Mouse (Mus musculus): ENCODE measurements around the gene Tlcd2. TPM values are rescaled to one million over a fixed set of nuclear protein-coding genes. Genes with fewer than 3 reads are reported as not detected.

The Tlcd2 gene
- polyA plus RNA-seq, 1 experiment from 2014 or later = 4.5 TPM

DNA sequence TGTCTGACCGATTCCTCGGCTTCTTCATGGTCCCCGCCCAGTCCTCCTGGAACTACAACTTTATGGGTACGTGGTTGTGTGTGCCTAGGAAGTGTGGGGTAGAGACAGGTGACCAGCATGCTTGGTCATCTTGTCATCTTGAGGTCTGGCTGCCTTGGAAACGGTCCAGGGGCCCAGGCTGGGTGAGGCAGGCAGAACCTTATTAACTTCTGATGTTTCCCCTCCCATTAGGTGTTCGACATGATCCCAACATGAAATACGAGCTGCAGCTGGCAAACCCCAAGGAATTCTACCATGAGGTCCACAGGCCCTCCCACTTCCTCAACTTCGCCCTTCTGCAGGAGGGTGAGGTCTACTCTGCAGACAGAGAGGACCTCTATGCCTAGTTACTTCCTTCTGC lies 47.4 kb downstream of the Tlcd2 start:
- Histone ChIP-seq H3K9ac (no peak overlapping the region), H3K4me1 (replicated peaks; ENCODE audit: control insufficient read depth, insufficient read depth, low read length) (peaks cover 7% of the 10 kb centered on the region), H3K27ac (no peak overlapping the region), H3K4me3 (replicated peaks; ENCODE audit: low read length) (no peak overlapping the region), H3K9me3 (ENCODE audit: control insufficient read depth, low read length) (no peaks in the 10 kb centered on the region), H3K4me2 (replicated peaks) (no peak overlapping the region), H3K27me3 (ENCODE audit: control insufficient read depth, insufficient read depth, low read length) (no peaks in the 10 kb centered on the region), H3K36me3 (replicated peaks; ENCODE audit: control insufficient read depth, insufficient read depth) (peaks cover 62% of the 10 kb centered on the region)
- WGBS = 81% methylated on average over 8 of the region's 8 CpGs
- DNase-seq (ENCODE audit: low spot score) (no peak), ATAC-seq (ENCODE audit: low FRiP score) (no peak)

- DNase-seq (ENCODE audit: low spot score) = peak; percentile 51
- Histone ChIP-seq H3K27me3 (ENCODE audit: control insufficient read depth, insufficient read depth, low read length) (no peaks in the 10 kb centered on the region), H3K36me3 (replicated peaks; ENCODE audit: control insufficient read depth, insufficient read depth) (peaks cover 51% of the 10 kb centered on the region), H3K9me3 (ENCODE audit: control insufficient read depth, low read length) (no peaks in the 10 kb centered on the region), H3K4me1 (replicated peaks; ENCODE audit: control insufficient read depth, insufficient read depth, low read length) (peaks cover 7% of the 10 kb centered on the region), H3K4me3 (replicated peaks; ENCODE audit: low read length) (peak within 1 kb of the TSS; percentile 36), H3K9ac (peak within 1 kb of the TSS; percentile 57), H3K27ac (peak within 1 kb of the TSS; percentile 69), H3K4me2 (replicated peaks) (peak within 1 kb of the TSS; percentile 83)
- ATAC-seq (ENCODE audit: low FRiP score) = peak; percentile 82
- 2% methylated on average over 43 of the region's 43 CpGs for WGBS
These were observed 48.5 kb downstream of the Tlcd2 start, which contains the start of gene Rilp for GRCm38 (mm10) chr11:75509741-75510626. TSS of gene Rilp (plus strand) at chr11:75510094.

DNA sequence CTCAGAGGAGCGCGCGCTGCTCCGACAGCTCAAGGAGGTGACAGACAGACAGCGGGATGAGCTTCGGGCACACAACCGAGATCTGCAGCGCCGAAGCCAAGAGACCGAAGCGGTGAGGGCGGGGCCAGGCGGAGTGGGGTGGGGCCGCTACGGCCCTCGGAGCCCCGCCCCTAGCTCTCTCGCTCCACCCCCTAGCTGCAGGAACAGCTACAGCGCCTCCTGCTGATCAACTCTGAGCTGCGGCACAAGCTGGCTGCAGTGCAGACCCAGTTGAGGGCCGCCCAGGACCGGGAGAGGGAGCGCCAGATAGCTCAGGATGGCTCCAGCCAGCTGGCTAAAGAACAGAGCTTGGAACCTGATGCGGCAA lies 49.1 kb downstream of the Tlcd2 start:
- Histone ChIP-seq H3K9ac (peak overlapping the region; percentile 57), H3K4me3 (replicated peaks; ENCODE audit: low read length) (peak overlapping the region; percentile 36), H3K9me3 (ENCODE audit: control insufficient read depth, low read length) (no peaks in the 10 kb centered on the region), H3K27me3 (ENCODE audit: control insufficient read depth, insufficient read depth, low read length) (no peaks in the 10 kb centered on the region), H3K27ac (peak overlapping the region; percentile 69), H3K4me2 (replicated peaks) (peak overlapping the region; percentile 83), H3K4me1 (replicated peaks; ENCODE audit: control insufficient read depth, insufficient read depth, low read length) (peaks cover 7% of the 10 kb centered on the region), H3K36me3 (replicated peaks; ENCODE audit: control insufficient read depth, insufficient read depth) (peaks cover 44% of the 10 kb centered on the region)
- ATAC-seq (ENCODE audit: low FRiP score) (peak; percentile 91), DNase-seq (ENCODE audit: low spot score) (peak; percentile 90)
- WGBS = 3% methylated on average over 23 of the region's 24 CpGs

- no peak for ATAC-seq (ENCODE audit: low FRiP score)
- H3K4me1 ChIP-seq (replicated peaks; ENCODE audit: control insufficient read depth, insufficient read depth, low read length) = peaks cover 7% of the 10 kb centered on the region
- H3K27me3 ChIP-seq (ENCODE audit: control insufficient read depth, insufficient read depth, low read length) = no peaks in the 10 kb centered on the region
- no peak for DNase-seq (ENCODE audit: low spot score)
- H3K9ac ChIP-seq = no peak overlapping the region
- H3K27ac ChIP-seq = no peak overlapping the region
- H3K4me3 ChIP-seq (replicated peaks; ENCODE audit: low read length) = no peak overlapping the region; the same call in 1 of the 2 replicates
- H3K4me2 ChIP-seq (replicated peaks) = no peak overlapping the region
- H3K36me3 ChIP-seq (replicated peaks; ENCODE audit: control insufficient read depth, insufficient read depth) = peaks cover 38% of the 10 kb centered on the region
- H3K9me3 ChIP-seq (ENCODE audit: control insufficient read depth, low read length) = no peaks in the 10 kb centered on the region
- WGBS = 88% methylated on average over 6 of the region's 6 CpGs
These were observed 49.7 kb downstream of the Tlcd2 start for GRCm38 (mm10) chr11:75511213-75511612.

DNA sequence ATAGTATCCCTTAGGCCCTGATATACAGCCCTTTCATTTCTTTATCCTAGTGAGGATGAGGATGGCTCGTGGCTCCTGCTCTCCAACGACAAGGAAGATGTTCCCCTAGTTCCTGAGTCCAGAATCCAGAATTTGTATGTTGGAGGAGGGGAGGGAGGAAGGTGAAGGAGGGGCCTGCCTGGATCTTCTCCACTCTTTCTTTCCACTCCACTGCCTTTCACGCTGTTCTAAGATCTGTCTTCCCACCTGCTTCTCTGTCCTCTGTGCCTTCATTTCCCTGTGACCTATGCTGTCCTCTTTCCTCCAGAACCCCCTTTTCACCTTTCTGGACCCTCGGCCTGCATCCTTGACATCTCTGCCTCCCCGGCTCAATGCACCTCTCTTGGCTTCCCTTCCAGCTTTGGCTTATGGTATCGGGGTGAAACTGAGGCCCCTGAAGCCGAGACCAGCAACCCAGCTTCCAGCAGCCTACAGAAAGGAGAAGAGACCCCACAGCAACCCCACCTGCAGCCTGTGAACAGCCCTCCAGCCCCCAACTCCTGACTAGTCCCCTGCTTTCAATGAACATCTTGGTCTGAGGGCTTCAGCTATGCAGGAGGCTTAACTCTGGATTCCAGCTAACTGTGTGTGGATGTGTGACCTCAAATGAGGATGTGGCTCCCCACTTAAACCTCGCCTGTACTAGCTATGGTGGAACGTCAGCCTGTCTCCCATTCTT lies 50.9 kb downstream of the Tlcd2 start:
- Histone ChIP-seq H3K27me3 (ENCODE audit: control insufficient read depth, insufficient read depth, low read length) (no peaks in the 10 kb centered on the region), H3K4me2 (replicated peaks) (no peak overlapping the region), H3K27ac (no peak overlapping the region), H3K36me3 (replicated peaks; ENCODE audit: control insufficient read depth, insufficient read depth) (peaks cover 28% of the 10 kb centered on the region), H3K4me3 (replicated peaks; ENCODE audit: low read length) (no peak overlapping the region), H3K4me1 (replicated peaks; ENCODE audit: control insufficient read depth, insufficient read depth, low read length) (peaks cover 7% of the 10 kb centered on the region), H3K9ac (no peak overlapping the region), H3K9me3 (ENCODE audit: control insufficient read depth, low read length) (no peaks in the 10 kb centered on the region)
- WGBS = 83% methylated on average over 9 of the region's 9 CpGs
- DNase-seq (ENCODE audit: low spot score) (no peak), ATAC-seq (ENCODE audit: low FRiP score) (no peak)

- 0 out of 2 replicates have a peak within 1 kb of the TSS, but pooled peaks have one; percentile 7 for H3K4me3 ChIP-seq (replicated peaks; ENCODE audit: low read length)
- WGBS = 53% methylated on average over 8 of the region's 8 CpGs
- peaks cover 7% of the 10 kb centered on the region for H3K4me1 ChIP-seq (replicated peaks; ENCODE audit: control insufficient read depth, insufficient read depth, low read length)
- 0 out of 2 replicates have a peak within 1 kb of the TSS, but pooled peaks have one; percentile 3 for H3K9ac ChIP-seq
- H3K4me2 ChIP-seq (replicated peaks) = no peak within 1 kb of the TSS; the same call in 1 of the 2 replicates
- DNase-seq (ENCODE audit: low spot score) (no peak), ATAC-seq (ENCODE audit: low FRiP score) (no peak)
- H3K27ac ChIP-seq = no peak within 1 kb of the TSS
- no peaks in the 10 kb centered on the region for H3K9me3 ChIP-seq (ENCODE audit: control insufficient read depth, low read length)
- H3K36me3 ChIP-seq (replicated peaks; ENCODE audit: control insufficient read depth, insufficient read depth) = peaks cover 19% of the 10 kb centered on the region
- no peaks in the 10 kb centered on the region for H3K27me3 ChIP-seq (ENCODE audit: control insufficient read depth, insufficient read depth, low read length)
These were observed 51.8 kb downstream of the Tlcd2 start, which contains the start of gene Scarf1 for GRCm38 (mm10) chr11:75513336-75513735. TSS of gene Scarf1 (plus strand) at chr11:75513540.

DNA sequence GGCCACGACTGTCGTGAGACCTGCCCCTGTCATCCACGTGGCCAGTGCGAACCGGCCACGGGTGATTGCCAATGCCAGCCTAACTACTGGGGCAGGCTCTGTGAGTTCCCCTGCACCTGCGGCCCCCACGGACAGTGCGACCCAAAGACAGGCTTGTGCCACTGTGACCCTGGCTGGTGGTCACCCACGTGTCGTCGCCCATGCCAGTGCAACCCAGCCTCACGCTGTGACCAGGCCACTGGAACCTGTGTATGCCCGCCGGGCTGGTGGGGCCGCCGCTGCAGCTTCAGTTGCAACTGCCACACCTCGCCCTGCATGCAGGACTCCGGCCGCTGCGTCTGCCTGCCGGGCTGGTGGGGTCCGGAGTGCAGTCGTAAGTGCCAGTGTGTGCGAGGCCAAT lies 53.7 kb downstream of the Tlcd2 start:
- H3K27me3 ChIP-seq (ENCODE audit: control insufficient read depth, insufficient read depth, low read length) = no peaks in the 10 kb centered on the region
- 0 out of 2 replicates have a peak, but pooled peaks cover 5% of the 10 kb centered on the region for H3K36me3 ChIP-seq (replicated peaks; ENCODE audit: control insufficient read depth, insufficient read depth)
- no peak for DNase-seq (ENCODE audit: low spot score)
- no peak overlapping the region for H3K4me3 ChIP-seq (replicated peaks; ENCODE audit: low read length)
- no peak overlapping the region for H3K9ac ChIP-seq
- ATAC-seq (ENCODE audit: low FRiP score) = no peak
- 92% methylated on average over 25 of the region's 25 CpGs for WGBS
- no peaks in the 10 kb centered on the region for H3K9me3 ChIP-seq (ENCODE audit: control insufficient read depth, low read length)
- H3K4me1 ChIP-seq (replicated peaks; ENCODE audit: control insufficient read depth, insufficient read depth, low read length) = no peaks in the 10 kb centered on the region
- no peak overlapping the region for H3K4me2 ChIP-seq (replicated peaks)
- H3K27ac ChIP-seq = no peak overlapping the region

DNA sequence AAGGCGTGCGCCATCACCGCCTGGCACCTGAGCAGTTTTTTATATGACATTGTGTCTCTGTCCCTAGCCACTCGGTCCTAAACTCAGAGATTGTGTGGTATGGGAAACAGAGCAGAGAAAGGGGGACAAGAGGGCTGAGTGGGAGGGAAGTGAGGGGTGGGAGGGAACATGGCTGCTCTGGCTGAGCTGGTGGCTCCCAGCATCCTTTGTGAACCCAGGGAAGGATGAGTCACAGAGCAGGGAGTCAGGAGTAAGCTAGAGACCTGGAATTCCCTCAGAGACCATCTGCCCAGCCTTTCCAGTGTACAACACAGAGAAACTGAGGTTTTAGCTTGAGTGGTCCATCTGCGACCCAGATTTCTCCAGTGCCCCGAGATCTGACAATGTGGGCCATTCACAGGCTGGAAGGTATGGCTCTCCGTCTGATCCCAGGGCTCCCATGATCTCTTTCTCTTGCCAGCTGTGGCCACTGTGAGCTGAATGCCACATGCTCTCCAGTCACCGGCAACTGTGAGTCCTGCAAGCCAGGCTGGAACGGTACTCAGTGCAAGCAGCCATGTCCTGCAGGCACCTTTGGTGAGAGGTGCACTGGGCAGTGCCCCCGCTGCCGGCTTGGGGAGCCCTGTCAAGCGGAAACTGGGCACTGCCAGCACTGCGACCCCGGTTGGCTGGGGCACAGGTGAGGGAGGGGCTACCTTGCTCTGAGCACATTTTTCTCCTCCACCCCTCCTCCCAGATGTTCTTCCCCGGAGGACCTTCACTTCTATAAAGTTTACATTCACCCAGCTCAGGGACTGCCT lies 58.5 kb downstream of the Tlcd2 start:
- ATAC-seq (ENCODE audit: low FRiP score) = no peak

More for the DNA sequence above, 58.5 kb downstream of the Tlcd2 start:
- Histone ChIP-seq H3K27ac (no peak overlapping the region), H3K36me3 (replicated peaks; ENCODE audit: control insufficient read depth, insufficient read depth) (no peaks in the 10 kb centered on the region), H3K27me3 (ENCODE audit: control insufficient read depth, insufficient read depth, low read length) (no peaks in the 10 kb centered on the region), H3K4me1 (replicated peaks; ENCODE audit: control insufficient read depth, insufficient read depth, low read length) (no peaks in the 10 kb centered on the region), H3K4me3 (replicated peaks; ENCODE audit: low read length) (no peak overlapping the region), H3K9me3 (ENCODE audit: control insufficient read depth, low read length) (no peaks in the 10 kb centered on the region), H3K9ac (no peak overlapping the region), H3K4me2 (replicated peaks) (no peak overlapping the region)
- WGBS = 79% methylated on average over 15 of the region's 15 CpGs
- no peak for DNase-seq (ENCODE audit: low spot score)

All from hindbrain, embryonic 14.5 days (tissue).